Mouse (Mus musculus): Measurements from ENCODE around the gene Suv39h2.
A peak's percentile ranks its signal among the peaks of the same experiment; 100 is the strongest.

GRCm38 (mm10) chr2:3423841-3424578, 50.8 kb downstream of the Suv39h2 start, which contains the start of gene Dclre1c:
- TF ChIP-seq POLR2A (IDR thresholded peaks at IDR 0.05; ENCODE audit: control insufficient read depth, extremely low read depth, insufficient read depth, low read length, poor library complexity) (peak; percentile 74), CTCF (IDR thresholded peaks at IDR 0.05; ENCODE audit: borderline replicate concordance, control insufficient read depth, extremely low read depth, insufficient read depth, low read length, poor library complexity) (no peak)

Data from thymus, adult 2 months (tissue).